Mouse (Mus musculus) thymus, postnatal 14 days (tissue): Measurements from ENCODE around the gene Glis1.

Experiments
- DNase-seq: peaks from one replicate; pipeline ENCODE4 v3.0.0; 2021

Glis1 gene

DNA sequence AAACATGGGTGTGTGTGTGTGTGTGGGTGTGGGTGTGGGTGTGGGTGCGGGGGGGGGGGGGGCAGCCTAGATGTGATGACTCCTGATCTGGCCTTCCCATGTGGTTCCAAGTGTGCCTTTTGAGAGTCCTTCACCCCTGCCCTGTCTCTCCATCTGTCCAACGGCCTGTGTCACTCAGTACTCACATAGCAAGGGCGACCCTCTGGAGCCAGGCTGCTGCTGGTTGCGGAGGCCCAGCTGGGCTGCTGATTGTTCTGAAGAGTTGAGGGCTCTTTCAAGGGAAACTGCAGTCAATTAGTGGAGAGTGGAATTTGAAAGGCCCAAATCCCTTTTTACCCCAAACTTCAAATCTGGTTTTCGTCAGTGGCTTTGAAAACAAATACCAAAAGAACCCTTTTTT is 86.4 kb downstream of the Glis1 start:
- no peak for DNase-seq

DNA sequence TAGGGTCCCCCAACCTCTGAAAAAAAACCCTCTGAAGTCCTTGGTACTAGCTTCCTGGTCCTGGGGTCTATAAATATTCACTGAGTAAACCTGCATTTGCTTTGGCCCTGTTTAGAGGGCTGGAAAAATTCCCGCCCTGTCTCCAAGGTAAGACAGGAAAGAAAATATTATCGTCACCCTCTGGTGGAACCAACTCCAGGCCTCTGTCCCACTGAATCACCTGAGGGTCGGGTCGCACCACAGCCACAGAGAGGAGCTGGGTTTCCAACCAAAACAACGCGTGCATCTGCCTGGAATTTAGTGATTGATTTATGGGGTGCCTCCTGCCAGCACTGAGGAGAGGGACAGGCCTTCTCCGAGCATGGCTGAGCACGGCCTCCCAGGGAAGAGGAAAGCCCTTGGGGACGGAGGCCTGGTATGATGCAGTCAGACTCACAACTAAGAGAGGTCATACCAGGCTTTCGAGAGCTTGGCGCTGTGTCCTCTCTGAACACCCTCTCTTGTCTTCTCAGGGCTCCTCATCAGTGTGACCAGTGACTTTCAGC is 89.3 kb downstream of the Glis1 start:
- DNase-seq: no peak

DNA sequence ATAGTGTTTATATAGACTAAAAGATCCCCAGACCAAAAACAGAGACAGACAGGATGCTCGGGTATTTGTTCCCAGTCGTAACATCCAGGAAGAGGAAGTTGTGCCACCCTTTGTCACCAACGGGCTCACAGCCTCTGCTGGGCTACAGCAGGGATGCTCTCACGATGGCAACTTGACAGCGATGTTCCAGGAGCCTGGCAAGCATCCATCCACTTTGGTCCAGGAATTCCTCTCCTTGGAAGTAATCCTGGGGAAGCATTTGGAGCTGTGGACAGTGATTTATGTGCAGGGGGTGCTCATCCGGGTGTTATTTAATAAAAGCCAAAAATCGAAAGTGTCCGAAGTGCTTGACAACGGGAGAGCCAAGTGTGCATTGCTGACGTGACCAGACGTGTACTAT is 100.7 kb downstream of the Glis1 start:
- DNase-seq: no peak

DNA sequence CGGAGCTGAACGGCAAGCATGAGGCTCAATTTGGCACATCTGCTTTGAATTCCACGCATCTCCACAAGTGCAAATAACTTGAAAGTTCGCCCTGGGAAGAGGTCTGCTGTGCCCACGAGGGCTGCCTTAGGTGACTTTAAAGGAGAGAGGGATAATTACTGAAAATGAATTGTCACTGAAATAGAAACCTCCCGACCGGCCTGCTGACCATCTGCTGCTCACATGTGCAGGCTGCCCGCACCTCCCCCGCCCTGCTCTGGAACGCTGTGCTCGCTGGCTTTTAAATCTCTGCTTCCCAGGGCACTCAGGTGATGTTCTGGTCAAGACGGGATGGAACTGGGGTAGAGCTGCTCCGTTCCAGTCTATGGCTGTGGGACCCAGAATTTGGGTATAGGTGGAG is 103.7 kb downstream of the Glis1 start:
- DNase-seq: no peak

DNA sequence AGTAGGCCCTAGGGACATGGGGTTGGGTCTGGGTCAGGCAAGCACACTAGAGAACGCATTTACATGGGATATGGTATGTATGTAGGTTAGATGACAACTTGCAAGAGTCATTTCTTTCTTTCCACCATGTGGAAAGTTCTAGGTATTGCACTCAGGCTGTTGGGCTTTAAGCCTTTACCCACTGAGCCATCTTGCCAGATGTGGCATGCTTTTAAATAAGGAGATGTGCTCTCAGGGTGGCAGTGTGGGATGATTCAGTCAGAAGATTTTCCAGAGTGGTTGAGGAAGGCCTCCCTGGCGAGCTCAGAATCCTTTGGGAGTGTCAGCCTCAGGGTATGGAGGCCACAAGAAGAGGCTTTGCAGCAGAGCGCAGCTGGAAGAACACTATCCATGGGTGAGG is 104.2 kb downstream of the Glis1 start:
- no peak for DNase-seq

DNA sequence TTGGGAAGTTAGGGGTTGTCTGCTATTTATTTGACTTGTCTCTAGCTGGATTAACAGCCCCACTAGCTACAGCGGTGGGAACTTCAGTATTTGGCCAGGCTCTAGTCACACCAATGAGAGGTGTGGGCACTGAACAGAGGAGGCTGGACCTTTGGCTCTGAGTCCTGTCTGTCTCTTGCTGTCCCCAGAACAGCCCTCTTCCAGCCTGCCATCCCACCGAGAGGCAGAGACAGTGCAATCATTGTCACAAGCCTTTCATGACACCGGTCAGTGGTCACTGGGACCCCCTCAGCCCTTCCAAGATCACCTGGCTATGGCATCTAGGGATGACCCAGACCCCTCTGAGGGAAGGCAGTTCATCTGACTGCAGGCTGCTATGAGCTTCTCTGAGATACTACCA is 104.6 kb downstream of the Glis1 start:
- DNase-seq: no peak

DNA sequence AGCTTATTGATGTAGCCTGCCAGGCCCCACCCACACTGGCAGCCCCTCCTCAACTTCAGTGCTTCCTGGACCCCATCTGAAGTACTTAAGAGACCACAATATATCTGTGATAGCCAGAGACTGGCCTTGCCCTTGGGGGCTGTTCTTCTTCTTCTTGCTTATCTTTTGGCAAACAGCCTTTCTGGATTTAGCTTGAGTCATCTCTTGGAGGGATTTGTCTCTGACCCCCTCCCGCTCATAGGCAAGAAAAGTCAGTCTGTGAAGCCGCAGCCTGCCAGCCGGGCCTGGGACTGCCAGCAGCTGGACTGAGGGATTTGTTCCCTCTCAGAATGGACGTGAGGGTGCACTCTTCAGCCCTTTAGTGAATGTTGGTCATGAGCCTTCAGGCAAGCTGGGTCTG is 107.4 kb downstream of the Glis1 start:
- no peak for DNase-seq

DNA sequence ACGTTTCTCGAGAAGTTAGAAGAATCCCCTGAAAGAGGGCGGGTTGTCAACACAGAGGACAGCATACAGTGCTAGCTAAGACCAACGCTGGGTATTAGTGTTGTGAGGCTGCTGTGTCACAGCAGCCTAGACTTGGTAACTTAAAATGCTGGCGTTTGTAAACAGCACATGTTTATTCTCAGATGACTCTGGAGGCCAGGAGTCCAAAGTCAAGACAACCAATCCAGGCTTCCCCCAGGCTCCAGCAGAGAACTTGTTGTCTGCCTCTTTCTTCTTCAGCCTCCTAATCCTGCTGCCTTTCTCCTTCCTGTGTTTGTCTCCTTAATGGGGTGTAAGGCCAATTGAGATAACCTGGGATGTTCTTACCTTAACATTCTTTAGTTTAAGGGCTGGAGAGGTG is 110.5 kb downstream of the Glis1 start:
- no peak for DNase-seq

DNA sequence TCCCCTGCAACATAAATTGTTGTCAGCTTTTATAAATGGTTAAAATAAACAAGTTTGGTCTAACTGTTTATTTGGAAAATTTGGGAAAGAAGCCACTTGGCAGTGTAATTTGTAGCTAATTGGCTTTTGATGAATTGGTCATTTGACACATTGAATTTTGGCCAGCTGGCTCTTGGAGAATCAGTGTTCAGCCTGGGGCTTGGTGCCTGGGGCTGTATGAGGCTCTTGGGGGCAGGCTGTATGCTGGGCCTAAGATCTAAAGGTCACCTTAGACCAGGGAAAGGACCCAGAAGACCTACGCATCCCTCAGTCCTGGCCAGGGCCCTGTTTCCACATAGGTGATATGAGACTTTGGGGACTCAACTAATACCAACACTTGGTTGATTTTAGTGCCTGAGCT is 111.3 kb downstream of the Glis1 start:
- DNase-seq: no peak

DNA sequence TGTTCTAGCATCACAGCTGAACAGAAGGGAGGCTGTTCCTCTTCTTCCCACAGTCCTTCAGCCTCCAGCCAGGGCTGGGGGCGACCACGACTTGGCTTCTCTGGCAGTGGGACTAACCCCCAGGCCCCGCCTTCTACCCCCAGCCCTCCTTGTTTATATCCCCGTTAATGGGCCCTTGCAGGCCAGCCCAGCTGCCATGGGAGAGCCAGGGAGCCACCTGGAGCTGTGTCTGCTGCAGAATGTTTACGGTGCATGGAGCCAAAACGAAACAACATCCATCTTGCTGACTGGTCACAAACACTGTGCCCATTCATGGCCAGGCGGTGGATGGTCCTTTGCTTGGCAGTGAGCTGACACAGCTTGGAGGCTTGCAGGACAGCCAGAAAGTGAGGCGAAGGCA is 112.1 kb downstream of the Glis1 start:
- DNase-seq: no peak

DNA sequence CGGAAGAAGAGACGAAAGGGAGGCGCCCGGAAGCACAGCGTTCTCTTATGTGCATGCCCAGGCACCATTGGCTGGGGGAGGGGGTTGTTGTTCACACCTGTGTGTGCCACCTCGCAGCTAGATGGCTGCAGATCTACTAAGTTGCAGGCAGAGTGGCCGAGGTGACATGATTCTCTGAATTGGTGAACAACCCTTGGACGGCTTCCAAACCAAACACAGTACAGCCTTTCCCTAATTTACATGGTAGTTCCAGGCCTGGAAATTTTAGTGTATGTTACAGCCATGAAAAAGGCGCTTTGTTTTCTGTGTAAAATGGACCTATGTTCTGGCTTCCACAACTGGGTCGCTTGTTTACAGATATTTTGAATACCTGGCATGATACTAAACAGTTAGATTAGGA is 115.7 kb downstream of the Glis1 start:
- no peak for DNase-seq

DNA sequence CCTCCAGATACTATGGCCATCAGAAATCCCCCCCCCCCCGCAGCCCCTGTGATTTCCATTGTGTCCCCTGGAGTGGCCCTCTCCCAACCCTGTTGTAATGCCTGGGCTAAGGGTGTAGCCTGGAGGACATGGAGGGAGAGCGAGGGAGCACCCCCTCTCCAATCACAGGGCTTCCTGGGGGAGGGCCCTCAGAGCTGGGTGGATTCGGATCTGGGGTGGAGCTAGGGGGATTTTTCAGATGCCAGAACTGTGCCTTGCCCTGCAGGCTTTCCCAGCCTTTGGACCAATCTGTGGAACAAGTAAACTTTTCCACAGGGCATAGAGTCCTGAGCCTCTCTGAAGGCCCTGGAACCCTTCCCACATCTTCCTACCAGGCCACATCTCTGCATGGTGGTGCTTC is 116.2 kb downstream of the Glis1 start:
- DNase-seq: no peak

DNA sequence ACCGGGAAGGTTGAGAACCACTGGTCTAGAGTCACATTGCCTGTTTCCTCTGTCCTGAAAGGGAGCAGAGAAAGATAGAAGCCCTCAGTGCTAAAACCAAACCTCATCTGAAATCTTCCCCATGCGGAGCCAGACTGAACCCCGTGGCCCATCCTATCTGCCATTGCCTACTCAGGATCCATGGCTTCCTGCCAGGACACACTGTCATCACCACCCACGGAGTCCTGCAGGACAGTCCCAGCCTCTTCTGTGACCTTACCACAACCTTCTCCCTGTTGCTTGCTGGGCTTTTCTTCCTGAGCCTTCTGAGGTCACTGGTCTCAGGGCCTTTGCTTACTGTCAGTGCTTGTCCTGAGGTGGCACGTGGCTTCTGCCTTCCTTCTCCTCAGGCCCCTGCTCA is 118.3 kb downstream of the Glis1 start:
- DNase-seq: no peak

DNA sequence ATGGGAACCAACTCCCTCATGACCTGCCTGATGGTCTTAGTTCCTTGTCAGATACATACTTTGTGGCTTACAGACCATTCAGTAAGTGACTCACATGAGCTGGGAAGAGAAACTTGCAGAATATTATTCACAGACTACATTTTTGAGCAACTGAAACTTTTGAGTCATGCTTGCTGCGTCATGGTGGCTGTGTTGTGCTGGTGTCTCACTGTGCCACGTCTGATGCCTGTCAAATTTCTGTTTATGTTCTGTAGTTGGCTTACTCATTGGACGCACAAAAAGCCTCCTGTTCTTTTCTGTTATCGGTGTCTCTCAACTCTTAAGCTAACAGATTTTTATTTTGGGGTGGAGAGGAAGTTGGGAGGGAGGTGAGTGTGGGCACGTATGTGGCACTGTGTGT is 119.4 kb downstream of the Glis1 start:
- no peak for DNase-seq

DNA sequence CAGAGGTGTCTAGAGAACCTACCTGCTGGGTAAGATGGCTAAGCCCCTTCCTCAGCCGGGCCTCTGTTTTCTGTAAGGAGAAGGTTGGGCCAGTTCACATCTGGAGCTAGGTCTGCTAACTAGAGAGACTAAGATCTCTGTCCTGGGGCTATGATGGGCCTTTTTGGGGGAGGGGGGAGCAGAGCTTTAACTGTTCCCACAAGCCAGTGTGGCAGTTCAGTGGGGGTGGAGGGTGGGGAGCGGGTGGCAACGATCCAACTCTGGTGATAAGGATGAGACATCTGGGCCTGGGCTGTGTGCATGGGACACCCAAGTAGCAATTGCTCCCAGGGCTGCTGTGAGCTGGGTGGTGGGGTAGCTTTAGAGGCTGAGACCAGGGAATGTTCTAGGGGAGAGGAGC is 124.4 kb downstream of the Glis1 start:
- no peak for DNase-seq

DNA sequence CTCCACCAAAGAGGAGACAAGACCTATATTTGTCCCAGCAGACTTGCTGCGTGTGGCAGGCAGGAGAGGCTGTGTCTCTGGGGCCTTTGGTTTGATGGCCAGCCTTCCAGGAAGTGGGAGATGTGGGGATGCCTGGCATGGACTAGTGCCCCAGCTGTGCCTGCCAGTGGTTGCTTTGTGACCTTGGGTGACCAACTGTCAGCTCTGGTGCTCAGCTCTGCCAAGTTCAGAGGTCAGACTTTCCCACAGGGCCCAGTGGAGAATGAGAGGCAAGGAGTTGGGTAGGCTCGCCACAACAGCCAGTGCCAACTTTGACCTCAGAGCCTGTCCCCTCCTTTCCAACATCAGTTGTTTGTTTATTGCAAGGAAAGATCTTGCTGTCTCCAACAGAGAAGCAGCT is 126.7 kb downstream of the Glis1 start:
- no peak for DNase-seq

DNA sequence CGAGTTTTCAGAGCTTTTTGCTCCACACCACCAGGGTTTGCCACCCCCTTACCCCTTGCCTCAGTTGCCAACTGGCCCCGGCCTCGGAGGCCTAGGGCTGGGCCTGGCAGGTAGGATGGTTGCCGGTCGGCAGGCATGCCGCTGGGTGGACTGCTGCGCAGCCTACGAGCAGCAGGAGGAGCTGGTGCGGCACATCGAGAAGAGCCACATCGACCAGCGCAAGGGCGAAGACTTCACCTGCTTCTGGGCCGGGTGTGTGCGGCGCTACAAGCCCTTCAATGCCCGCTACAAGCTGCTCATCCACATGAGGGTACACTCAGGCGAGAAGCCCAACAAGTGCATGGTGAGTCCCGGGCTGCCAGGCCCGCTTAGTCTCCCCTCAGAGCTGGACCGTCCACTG is 133.8 kb downstream of the Glis1 start:
- no peak for DNase-seq

DNA sequence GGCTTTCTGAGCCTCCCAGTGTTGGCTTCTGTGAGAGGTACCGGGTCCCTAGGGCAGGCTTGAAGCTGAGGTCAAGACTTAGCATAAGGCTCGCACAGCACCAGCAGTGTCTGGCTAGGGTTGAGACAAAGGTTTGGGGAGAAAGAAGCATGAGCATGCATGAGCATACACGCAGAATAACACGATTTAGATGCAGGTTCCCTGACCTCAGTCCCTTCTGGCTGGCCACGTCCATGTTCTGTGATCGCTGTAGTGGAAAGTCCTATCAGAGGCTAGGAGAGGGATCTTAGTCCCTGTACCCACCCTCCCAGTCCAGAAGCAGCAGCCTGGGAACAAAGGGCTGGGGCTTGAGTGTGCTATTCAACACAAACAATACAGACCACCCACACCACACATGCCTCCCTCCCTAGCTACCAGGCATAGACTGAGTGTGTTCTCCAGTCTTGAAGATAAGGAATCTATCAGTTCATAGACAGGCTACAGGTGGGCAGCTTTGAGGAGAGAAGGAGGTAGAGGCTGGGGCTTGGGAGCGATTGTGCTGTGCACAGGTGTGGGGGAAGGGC is 134.6 kb downstream of the Glis1 start:
- no peak for DNase-seq

DNA sequence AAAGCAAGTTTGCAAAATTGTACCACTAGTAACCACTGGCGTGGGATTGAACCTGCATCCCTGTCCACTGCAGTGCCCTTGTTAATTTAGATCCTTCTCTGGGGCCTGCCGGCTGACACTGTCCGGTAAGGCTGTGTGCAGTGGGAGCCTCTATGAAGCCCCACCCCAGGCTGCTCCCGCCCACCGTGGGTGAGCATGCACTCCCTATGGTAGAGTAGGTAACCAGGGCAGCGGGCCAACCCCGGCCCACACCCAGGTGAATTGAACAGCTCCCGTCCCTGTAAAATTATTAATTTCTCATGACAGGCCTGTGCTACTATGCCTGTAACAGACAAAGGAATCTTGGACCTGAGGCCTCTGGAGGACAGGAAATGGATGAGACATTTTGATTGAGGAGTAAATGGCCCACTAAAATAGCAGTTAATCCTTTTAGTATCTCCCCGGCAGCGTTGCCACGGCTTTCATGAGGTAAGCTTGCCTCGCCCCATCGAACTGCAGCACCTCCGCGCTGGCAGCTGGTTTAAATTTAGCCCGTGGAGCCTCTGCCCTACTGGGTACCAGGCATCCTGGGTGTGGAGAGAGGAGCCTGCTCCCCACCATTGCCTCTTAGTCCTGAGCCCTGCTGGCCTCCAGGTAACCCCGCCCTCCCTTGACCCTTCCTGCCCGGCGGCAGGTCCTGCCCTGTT is 136.1 kb downstream of the Glis1 start:
- DNase-seq: no peak

DNA sequence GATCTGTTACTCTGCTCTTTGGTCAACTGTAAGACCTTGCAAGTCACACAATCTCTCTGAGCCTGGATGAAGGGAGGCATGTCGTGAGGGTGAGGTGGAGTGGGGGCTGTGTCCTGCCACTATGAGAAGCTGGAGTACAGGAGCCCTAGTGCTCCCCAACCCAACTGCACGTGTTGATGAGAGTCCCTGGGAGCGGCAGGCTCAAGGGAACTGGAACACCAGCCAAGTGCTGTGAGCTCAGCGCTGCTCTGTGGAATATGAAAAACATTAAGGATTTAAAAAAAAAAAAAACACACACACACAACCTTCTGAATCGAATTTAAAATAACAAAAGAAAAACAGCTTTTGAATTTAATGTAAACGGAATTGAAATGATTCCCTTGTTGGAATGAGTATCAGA is 141.4 kb downstream of the Glis1 start:
- no peak for DNase-seq

DNA sequence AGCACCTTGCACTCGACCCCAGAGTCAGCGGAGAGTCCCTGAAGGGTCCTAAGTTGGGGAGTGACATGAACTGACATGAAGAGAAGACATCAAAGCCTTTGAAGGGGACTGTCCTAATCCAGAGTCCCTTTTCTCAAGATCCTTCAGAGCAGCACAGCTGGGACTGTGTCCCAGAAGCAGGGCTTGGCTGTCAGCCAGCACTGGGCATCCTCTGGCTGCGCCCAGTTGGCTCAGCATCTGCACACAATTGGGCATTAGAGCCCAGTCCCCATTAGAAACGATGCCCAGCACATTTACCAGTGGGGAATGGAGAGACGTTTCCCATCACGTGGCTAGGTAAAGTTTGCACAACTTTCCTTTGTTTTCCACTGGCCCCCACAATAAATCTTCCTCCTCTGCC is 142.4 kb downstream of the Glis1 start:
- no peak for DNase-seq

DNA sequence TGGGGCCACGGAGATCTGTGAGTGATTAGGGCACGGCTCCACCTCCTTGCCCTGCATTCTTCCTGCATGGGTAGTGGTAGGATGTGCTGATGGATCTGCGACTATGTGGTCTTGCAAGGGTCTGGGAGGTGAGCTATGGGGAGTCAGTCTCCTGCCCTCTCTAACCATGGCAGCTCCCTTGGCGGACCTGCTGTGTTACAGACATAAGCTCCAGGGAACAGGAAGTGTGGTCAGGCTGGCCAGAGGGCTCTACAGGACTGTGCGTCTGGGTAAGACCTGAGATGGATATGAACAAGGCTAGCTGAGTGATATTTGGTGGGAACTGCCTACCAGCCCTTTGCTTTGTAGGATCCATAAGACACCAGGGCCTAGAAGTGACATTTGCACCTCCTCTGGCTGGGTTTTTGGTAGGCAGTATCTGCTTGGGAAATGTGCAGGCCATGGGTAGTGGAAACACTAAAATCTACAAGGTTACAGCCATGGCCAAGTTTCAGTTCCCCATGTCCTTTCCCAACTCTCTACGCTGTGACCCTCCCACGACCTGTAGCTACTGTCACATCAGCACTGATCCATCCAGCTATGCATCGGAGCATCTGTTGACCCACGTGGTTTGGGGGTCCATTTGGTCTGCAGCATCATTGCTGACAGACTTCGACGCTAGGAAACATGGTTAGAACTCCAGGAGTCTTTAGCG is 142.9 kb downstream of the Glis1 start:
- no peak for DNase-seq

DNA sequence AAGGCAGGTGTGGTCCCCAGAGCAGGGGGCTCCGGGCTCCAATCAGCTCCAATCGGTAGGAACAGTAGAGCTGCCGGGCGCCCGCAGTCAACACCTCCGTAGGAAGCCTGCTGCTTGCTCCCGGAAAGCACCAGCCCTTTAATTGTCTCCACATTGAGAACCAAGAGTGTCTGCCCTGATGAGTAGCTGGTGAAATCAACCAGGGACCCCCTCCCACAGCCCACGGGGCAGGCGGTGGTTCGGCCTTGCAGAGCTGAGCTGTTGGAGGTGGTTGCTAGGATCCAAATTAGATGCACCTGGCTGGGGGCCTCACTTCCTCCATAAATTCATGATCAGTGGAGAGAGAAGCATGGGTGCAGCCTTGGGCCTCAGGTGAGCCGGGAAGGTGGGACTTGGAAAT is 146.5 kb downstream of the Glis1 start:
- DNase-seq: no peak

DNA sequence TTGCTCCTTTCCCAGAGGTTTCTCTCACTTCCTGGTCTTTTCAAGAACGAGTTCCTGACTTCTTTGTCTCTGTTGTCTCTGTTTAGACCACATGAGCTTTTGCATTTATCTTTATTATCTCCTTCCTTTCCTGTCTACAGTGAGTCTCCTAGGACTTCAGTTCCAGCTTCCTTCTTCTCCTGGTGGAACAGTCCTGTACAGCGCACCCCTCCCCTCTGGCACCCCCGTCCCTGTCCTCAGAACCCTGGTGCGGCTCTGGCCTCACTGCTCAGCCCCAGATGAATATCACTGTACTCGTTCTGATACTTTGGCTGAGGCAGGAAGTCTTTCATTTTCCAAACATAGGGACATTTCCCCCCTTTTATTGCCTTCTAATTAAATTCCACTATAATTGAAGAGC is 152.0 kb downstream of the Glis1 start:
- DNase-seq: no peak

DNA sequence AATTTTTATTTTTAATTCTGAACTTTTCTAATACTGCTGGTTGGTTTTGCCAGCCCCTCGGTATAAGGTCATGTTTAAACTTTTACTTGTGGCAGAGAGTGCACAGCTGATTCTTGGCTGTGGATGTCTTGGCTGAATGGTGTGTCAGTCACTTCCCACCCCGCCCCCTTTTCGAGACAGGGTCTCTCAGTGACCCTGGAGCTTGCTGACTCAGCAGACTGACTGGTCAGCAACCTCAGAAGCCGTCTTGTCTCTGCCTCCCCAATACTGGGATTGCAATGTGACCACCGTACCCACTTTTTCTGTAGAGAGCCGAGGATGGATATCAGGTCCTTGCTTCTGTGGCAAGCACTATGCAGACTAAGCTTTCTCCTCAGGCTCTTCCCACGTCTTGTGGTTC is 154.2 kb downstream of the Glis1 start:
- DNase-seq: no peak
